Mouse (Mus musculus) myocyte (in vitro differentiated cells): Measurements from ENCODE around the gene Commd1. TPM values are rescaled to one million over a fixed set of nuclear protein-coding genes. Genes with fewer than 3 reads are reported as not detected.

Experiments
- H3K27me3 ChIP-seq: one replicate; pipeline ENCODE4 v1.6.1; 2011; ENCODE audit not compliant: control insufficient read depth, insufficient read depth, insufficient read length
- H3K36me3 ChIP-seq: one replicate; pipeline ENCODE4 v1.6.1; 2011; ENCODE audit not compliant: control insufficient read depth, insufficient read depth
- H3K4me2 ChIP-seq: one replicate; pipeline ENCODE4 v1.6.1; 2011; ENCODE audit warnings: low read depth, control low read depth
- H3K4me3 ChIP-seq: one replicate; pipeline ENCODE4 v1.5.1; 2011; ENCODE audit warnings: mild to moderate bottlenecking, control low read depth, moderate library complexity
- H3K79me2 ChIP-seq: one replicate; pipeline ENCODE4 v1.6.1; 2011; ENCODE audit not compliant: control insufficient read depth, insufficient read depth
- H3ac ChIP-seq: one replicate; pipeline ENCODE4 v1.6.1; 2011; ENCODE audit not compliant: control insufficient read depth, insufficient read length
- CEBPB ChIP-seq: IDR thresholded peaks from 2 replicates; pipeline ENCODE4 v1.6.1; 2011; ENCODE audit warnings: mild to moderate bottlenecking, moderate library complexity; ENCODE audit not compliant: poor library complexity, insufficient read depth, severe bottlenecking
- E2F4 ChIP-seq: IDR thresholded peaks from one replicate; pipeline ENCODE4 v1.6.1; 2011; ENCODE audit warnings: mild to moderate bottlenecking, control low read depth, moderate library complexity; ENCODE audit not compliant: insufficient read depth
- MAX ChIP-seq: IDR thresholded peaks from one replicate; pipeline ENCODE4 v1.6.1; 2011; ENCODE audit warnings: low read depth, mild to moderate bottlenecking, control low read depth
- MYOD1 ChIP-seq, 3 experiments: IDR thresholded peaks; one replicate each; pipeline ENCODE4 v1.6.1; 2011; ENCODE audit warnings: control low read depth in 2 of 3, low read depth in 2 of 3, mild to moderate bottlenecking in 2 of 3, moderate library complexity in 1 of 3; ENCODE audit not compliant: insufficient read length in 2 of 3, control insufficient read depth in 1 of 3
- MYOG ChIP-seq, 3 experiments: IDR thresholded peaks; one replicate each; pipeline ENCODE4 v1.6.1; 2011; ENCODE audit warnings: control low read depth in 2 of 3, low read depth in 2 of 3, mild to moderate bottlenecking in 2 of 3; ENCODE audit not compliant: insufficient read length in 2 of 3, control insufficient read depth in 1 of 3, insufficient read depth in 1 of 3
- POLR2A ChIP-seq: IDR thresholded peaks from one replicate; pipeline ENCODE4 v1.6.1; 2011; ENCODE audit warnings: low read depth, mild to moderate bottlenecking, control low read depth, moderate library complexity; ENCODE audit not compliant: insufficient read length
- POLR2AphosphoS2 ChIP-seq: IDR thresholded peaks from one replicate; pipeline ENCODE4 v1.6.1; 2011; ENCODE audit warnings: low read depth, control low read depth; ENCODE audit not compliant: insufficient read length
- REST ChIP-seq: IDR thresholded peaks from one replicate; pipeline ENCODE4 v1.6.1; 2011; ENCODE audit warnings: mild to moderate bottlenecking, control low read depth, moderate library complexity; ENCODE audit not compliant: insufficient read depth, insufficient read length
- SRF ChIP-seq: IDR thresholded peaks from one replicate; pipeline ENCODE4 v1.6.1; 2011; ENCODE audit warnings: low read depth; ENCODE audit not compliant: control insufficient read depth, insufficient read length
- TCF12 ChIP-seq: IDR thresholded peaks from one replicate; pipeline ENCODE4 v1.6.1; 2011; ENCODE audit warnings: mild to moderate bottlenecking, control low read depth; ENCODE audit not compliant: poor library complexity, insufficient read depth, severe bottlenecking
- TCF3 ChIP-seq: IDR thresholded peaks from one replicate; pipeline ENCODE4 v1.6.1; 2011; ENCODE audit warnings: low read depth, control low read depth; ENCODE audit not compliant: insufficient read length
- USF1 ChIP-seq: IDR thresholded peaks from one replicate; pipeline ENCODE4 v1.6.1; 2011; ENCODE audit warnings: low read depth, mild to moderate bottlenecking, control low read depth, moderate library complexity
- polyA plus RNA-seq: library from polyadenylated mRNA; unstranded; fragments of >200 nt; fragmentation: generic; extraction: Trizol; gene quantifications from one replicate; pipeline ENCODE4 v1.2.1, GENCODE M21; 2012; ENCODE audit warnings: missing spikeins

Commd1 gene
- polyA plus RNA-seq, 1 experiment = 174 TPM

- H3K4me3 ChIP-seq = no peak overlapping the region
Observed at GRCm38 (mm10) chr11:22882926-22883325, 99.3 kb downstream of the Commd1 start.

DNA sequence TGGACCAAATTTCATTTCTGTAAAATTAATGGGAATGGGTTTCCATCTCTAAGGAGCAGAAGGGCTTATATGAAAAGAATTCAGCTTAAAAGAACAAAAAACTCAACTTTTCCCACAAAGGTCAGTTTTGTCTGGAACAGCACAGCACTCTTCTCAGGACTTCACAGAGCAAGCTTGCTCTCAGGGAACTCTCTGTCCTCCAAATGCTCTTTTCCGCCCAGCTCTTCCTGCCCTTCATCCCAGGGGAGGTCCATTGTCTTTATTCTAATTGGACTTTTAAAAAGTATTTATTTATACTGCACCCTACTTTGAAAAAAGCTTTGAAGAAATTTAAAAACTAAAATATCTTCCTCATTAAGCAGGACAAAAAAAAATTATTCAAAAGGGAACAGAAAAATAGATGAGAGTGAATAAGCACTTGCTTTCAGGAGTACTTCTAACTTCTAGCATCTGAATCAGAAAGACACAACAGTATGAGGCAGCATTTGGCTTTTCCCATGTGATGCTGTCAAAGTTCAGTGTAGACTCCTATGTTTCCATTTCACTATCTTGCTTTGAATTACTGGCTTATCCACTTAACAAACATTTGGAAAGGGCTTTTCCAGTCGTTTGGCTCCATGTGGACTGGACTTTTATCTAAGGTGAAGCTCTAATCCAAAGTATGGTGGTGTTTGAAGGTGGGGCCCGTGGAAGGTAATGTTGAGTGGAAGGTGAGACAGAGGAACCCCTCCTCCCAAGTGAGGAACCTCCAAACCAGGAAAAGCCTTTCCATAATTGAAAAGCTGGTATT is 101.6 kb downstream of the Commd1 start:
- Histone ChIP-seq H3K79me2 (no peaks in the 10 kb centered on the region), H3K4me2 (no peak overlapping the region), H3K36me3 (no peaks in the 10 kb centered on the region), H3ac (no peak overlapping the region), H3K27me3 (no peaks in the 10 kb centered on the region), H3K4me3 (no peak overlapping the region)
- TF ChIP-seq MAX = no peak
- no peak for TF ChIP-seq POLR2AphosphoS2
- TF ChIP-seq MYOG (IDR thresholded peaks at IDR 0.05; ENCODE audit: control insufficient read depth in 1 of 3, insufficient read depth in 1 of 3, insufficient read length in 2 of 3, low read depth in 2 of 3) = no peak
- TF ChIP-seq CEBPB = no peak
- no peak for TF ChIP-seq MYOD1 (IDR thresholded peaks at IDR 0.05; ENCODE audit: control insufficient read depth in 1 of 3, insufficient read length in 2 of 3, low read depth in 2 of 3)
- TF ChIP-seq SRF = no peak
- TF ChIP-seq TCF3 = no peak
- TF ChIP-seq USF1 = no peak
- no peak for TF ChIP-seq TCF12
- TF ChIP-seq E2F4 = no peak
- no peak for TF ChIP-seq REST
- TF ChIP-seq POLR2A = no peak

More at GRCm38 (mm10) chr11:22882926-22883325, 99.3 kb downstream of the Commd1 start:
- no peak overlapping the region for H3ac ChIP-seq
- TF ChIP-seq TCF12 (no peak), POLR2A (no peak), SRF (no peak), POLR2AphosphoS2 (no peak), MYOG (IDR thresholded peaks at IDR 0.05; ENCODE audit: control insufficient read depth in 1 of 3, insufficient read depth in 1 of 3, insufficient read length in 2 of 3, low read depth in 2 of 3) (no peak), CEBPB (no peak), TCF3 (no peak), E2F4 (no peak), MYOD1 (IDR thresholded peaks at IDR 0.05; ENCODE audit: control insufficient read depth in 1 of 3, insufficient read length in 2 of 3, low read depth in 2 of 3) (no peak), MAX (no peak), USF1 (no peak), REST (no peak)
- H3K36me3 ChIP-seq = no peaks in the 10 kb centered on the region
- H3K4me2 ChIP-seq = no peak overlapping the region
- no peaks in the 10 kb centered on the region for H3K27me3 ChIP-seq
- H3K79me2 ChIP-seq = no peaks in the 10 kb centered on the region

- no peak overlapping the region for H3ac ChIP-seq
- no peak overlapping the region for H3K4me3 ChIP-seq
- H3K4me2 ChIP-seq = no peak overlapping the region
- H3K79me2 ChIP-seq = no peaks in the 10 kb centered on the region
- H3K36me3 ChIP-seq = no peaks in the 10 kb centered on the region
- TF ChIP-seq TCF3 (no peak), REST (no peak), MYOD1 (IDR thresholded peaks at IDR 0.05; ENCODE audit: control insufficient read depth in 1 of 3, insufficient read length in 2 of 3, low read depth in 2 of 3) (no peak), USF1 (no peak), E2F4 (no peak), SRF (no peak), CEBPB (no peak), MAX (no peak), POLR2AphosphoS2 (no peak), TCF12 (no peak), MYOG (IDR thresholded peaks at IDR 0.05; ENCODE audit: control insufficient read depth in 1 of 3, insufficient read depth in 1 of 3, insufficient read length in 2 of 3, low read depth in 2 of 3) (no peak), POLR2A (no peak)
- H3K27me3 ChIP-seq = no peaks in the 10 kb centered on the region
Observed at GRCm38 (mm10) chr11:22879645-22880044, 102.5 kb downstream of the Commd1 start.

GRCm38 (mm10) chr11:22876680-22877330 is 105.4 kb downstream of the Commd1 start:
- no peak overlapping the region for H3K4me2 ChIP-seq
- H3K36me3 ChIP-seq = no peaks in the 10 kb centered on the region
- TF ChIP-seq MYOD1 (IDR thresholded peaks at IDR 0.05; ENCODE audit: control insufficient read depth in 1 of 3, insufficient read length in 2 of 3, low read depth in 2 of 3) (no peak), SRF (no peak), POLR2AphosphoS2 (no peak), USF1 (no peak), POLR2A (no peak), E2F4 (no peak), MYOG (IDR thresholded peaks at IDR 0.05; ENCODE audit: control insufficient read depth in 1 of 3, insufficient read depth in 1 of 3, insufficient read length in 2 of 3, low read depth in 2 of 3) (no peak), TCF12 (no peak), REST (no peak), MAX (no peak), TCF3 (no peak), CEBPB (no peak)
- H3ac ChIP-seq = no peak overlapping the region
- H3K4me3 ChIP-seq = no peak overlapping the region
- no peaks in the 10 kb centered on the region for H3K79me2 ChIP-seq
- H3K27me3 ChIP-seq = no peaks in the 10 kb centered on the region
